Mouse (Mus musculus) layer of hippocampus, adult 2 months (tissue): ENCODE results near the gene Rnf144b. TPM values are rescaled to one million over a fixed set of nuclear protein-coding genes. Genes with fewer than 3 reads are reported as not detected.

ENCODE experiments used
- DNase-seq, 2 experiments: peaks; one replicate each; pipeline ENCODE4 v3.0.0; 2022; ENCODE audit warnings: low spot score in 2 of 2
- H3K27ac ChIP-seq: fragments of 200-600 bp; 2 replicates; pipeline ENCODE4 v1.8.1; 2022
- H3K4me3 ChIP-seq: fragments of 200-600 bp; 2 replicates; pipeline ENCODE4 v1.8.1; 2022; ENCODE audit warnings: mild to moderate bottlenecking
- CTCF ChIP-seq: fragments of 200-600 bp; conservative IDR thresholded peaks from 2 replicates; pipeline ENCODE4 v1.8.1; 2022; ENCODE audit warnings: antibody characterized with exemption, mild to moderate bottlenecking, moderate library complexity
- total RNA-seq, 2 experiments: library from RNA; stranded (reverse); gene quantifications; 2 replicates each; pipeline ENCODE4 v1.2.3; 2021

Gene Rnf144b
- total RNA-seq, 2 experiments from 2014 or later: 11.4 to 11.6 TPM

- no peak overlapping the region for H3K27ac ChIP-seq
Observed at GRCm38 (mm10) chr13:47170026-47170425, 47.6 kb downstream of the Rnf144b start.

GRCm38 (mm10) chr13:47170811-47171555 lies 48.5 kb downstream of the Rnf144b start:
- TF ChIP-seq CTCF: no peak
- Histone ChIP-seq H3K27ac (no peak overlapping the region), H3K4me3 (no peak overlapping the region)
- DNase-seq: no peak

More at GRCm38 (mm10) chr13:47170026-47170425, 47.6 kb downstream of the Rnf144b start:
- DNase-seq: no peak
- no peak for TF ChIP-seq CTCF
- H3K4me3 ChIP-seq: no peak overlapping the region

GRCm38 (mm10) chr13:47172891-47173290 lies 50.4 kb downstream of the Rnf144b start:
- DNase-seq: no peak
- TF ChIP-seq CTCF: no peak
- Histone ChIP-seq H3K4me3 (no peak overlapping the region), H3K27ac (no peak overlapping the region)

GRCm38 (mm10) chr13:47178182-47178581 lies 55.7 kb downstream of the Rnf144b start:
- TF ChIP-seq CTCF: no peak
- no peak overlapping the region for H3K27ac ChIP-seq
- H3K4me3 ChIP-seq: no peak overlapping the region
- DNase-seq: no peak

GRCm38 (mm10) chr13:47180776-47181175 lies 58.3 kb downstream of the Rnf144b start:
- Histone ChIP-seq H3K27ac (no peak overlapping the region), H3K4me3 (no peak overlapping the region)
- DNase-seq: no peak
- TF ChIP-seq CTCF: no peak

- no peak for TF ChIP-seq CTCF
- Histone ChIP-seq H3K27ac (no peak overlapping the region), H3K4me3 (no peak overlapping the region)
- no peak for DNase-seq
Observed at GRCm38 (mm10) chr13:47182366-47182765, 59.9 kb downstream of the Rnf144b start.

GRCm38 (mm10) chr13:47183033-47183730 lies 60.7 kb downstream of the Rnf144b start:
- H3K27ac ChIP-seq: no peak overlapping the region
- no peak for TF ChIP-seq CTCF

GRCm38 (mm10) chr13:47183771-47184170 lies 61.3 kb downstream of the Rnf144b start:
- H3K27ac ChIP-seq: no peak overlapping the region
- DNase-seq: no peak
- TF ChIP-seq CTCF: no peak
- no peak overlapping the region for H3K4me3 ChIP-seq

More at GRCm38 (mm10) chr13:47183033-47183730, 60.7 kb downstream of the Rnf144b start:
- H3K4me3 ChIP-seq: no peak overlapping the region
- DNase-seq: no peak

GRCm38 (mm10) chr13:47187836-47188235 lies 65.4 kb downstream of the Rnf144b start:
- TF ChIP-seq CTCF: no peak
- H3K27ac ChIP-seq: no peak overlapping the region
- H3K4me3 ChIP-seq: no peak overlapping the region
- DNase-seq: no peak

GRCm38 (mm10) chr13:47189971-47190370 lies 67.5 kb downstream of the Rnf144b start:
- no peak for DNase-seq
- Histone ChIP-seq H3K4me3 (no peak overlapping the region), H3K27ac (no peak overlapping the region)
- TF ChIP-seq CTCF: no peak

- DNase-seq: no peak
- Histone ChIP-seq H3K27ac (no peak overlapping the region), H3K4me3 (no peak overlapping the region)
- no peak for TF ChIP-seq CTCF
Observed at GRCm38 (mm10) chr13:47192200-47192599, 69.7 kb downstream of the Rnf144b start.

- no peak overlapping the region for H3K27ac ChIP-seq
- no peak overlapping the region for H3K4me3 ChIP-seq
- no peak for TF ChIP-seq CTCF
- DNase-seq: no peak
Observed at GRCm38 (mm10) chr13:47192771-47193170, 70.3 kb downstream of the Rnf144b start.

GRCm38 (mm10) chr13:47193326-47194153 lies 71.1 kb downstream of the Rnf144b start:
- no peak for TF ChIP-seq CTCF
- peak; percentile 37 to 44 for DNase-seq
- peak overlapping the region; percentile 88 for H3K27ac ChIP-seq
- H3K4me3 ChIP-seq: peak overlapping the region; percentile 74
